Mouse (Mus musculus): ENCODE measurements around the gene St6gal1. TPM values are rescaled to one million over a fixed set of nuclear protein-coding genes. Genes with fewer than 3 reads are reported as not detected.

The St6gal1 gene
- polyA plus RNA-seq, 1 experiment from 2014 or later = 36.2 TPM

DNA sequence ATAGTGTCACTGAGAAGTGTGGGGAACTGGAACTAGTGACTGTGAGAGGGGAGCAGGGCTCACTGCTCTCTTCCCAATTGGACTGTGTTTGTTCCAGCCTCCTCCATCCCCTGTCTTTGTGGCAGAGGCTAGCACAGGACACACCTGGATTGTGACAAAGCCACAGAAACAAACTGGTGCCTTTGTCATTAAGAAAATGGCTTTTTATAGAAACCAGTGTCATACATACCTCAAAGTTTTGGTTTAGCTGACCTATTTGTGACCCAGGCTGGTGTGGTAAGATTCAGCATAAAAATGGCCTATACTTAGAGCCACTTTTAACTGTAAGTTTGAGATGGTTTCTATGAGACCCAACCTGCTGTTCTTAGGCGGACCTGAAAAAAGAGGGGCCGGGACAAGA is 116.7 kb downstream of the St6gal1 start:
- no peaks in the 10 kb centered on the region for H3K4me1 ChIP-seq
- peaks cover 21% of the 10 kb centered on the region; the same call in 1 of the 2 replicates for H3K36me3 ChIP-seq (replicated peaks)
- no peak overlapping the region for H3K9ac ChIP-seq
- H3K4me3 ChIP-seq (replicated peaks) = no peak overlapping the region
- no peaks in the 10 kb centered on the region; the same call in 1 of the 2 replicates for H3K9me3 ChIP-seq
- no peak for ATAC-seq (ENCODE audit: low FRiP score)
- 98% methylated on average over 2 of the region's 2 CpGs for WGBS
- no peak overlapping the region for H3K4me2 ChIP-seq
- no peaks in the 10 kb centered on the region for H3K27me3 ChIP-seq
- no peak overlapping the region for H3K27ac ChIP-seq

DNA sequence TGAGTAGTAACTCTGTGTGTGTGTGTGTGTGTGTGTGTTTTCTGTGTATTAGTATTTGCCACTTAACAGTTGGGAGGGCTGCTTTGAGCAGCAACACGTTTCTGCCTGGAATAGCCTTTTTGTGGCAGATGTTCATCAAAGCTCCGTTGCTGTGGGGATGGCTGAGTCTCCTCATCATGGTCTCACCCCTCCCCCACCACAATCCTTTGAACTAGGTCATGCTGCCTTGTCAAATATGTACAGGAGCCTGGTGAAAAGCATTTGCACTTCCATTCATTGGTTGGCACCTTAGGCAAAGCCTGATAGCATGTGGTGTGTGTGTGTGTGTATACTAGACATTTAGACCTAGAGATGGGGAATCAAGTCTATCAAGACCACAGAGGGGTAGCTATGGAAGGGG is 126.3 kb downstream of the St6gal1 start:
- H3K36me3 ChIP-seq (replicated peaks) = peaks cover 6% of the 10 kb centered on the region
- no peak; the same call in 1 of the 2 replicates for ATAC-seq (ENCODE audit: low FRiP score)

DNA sequence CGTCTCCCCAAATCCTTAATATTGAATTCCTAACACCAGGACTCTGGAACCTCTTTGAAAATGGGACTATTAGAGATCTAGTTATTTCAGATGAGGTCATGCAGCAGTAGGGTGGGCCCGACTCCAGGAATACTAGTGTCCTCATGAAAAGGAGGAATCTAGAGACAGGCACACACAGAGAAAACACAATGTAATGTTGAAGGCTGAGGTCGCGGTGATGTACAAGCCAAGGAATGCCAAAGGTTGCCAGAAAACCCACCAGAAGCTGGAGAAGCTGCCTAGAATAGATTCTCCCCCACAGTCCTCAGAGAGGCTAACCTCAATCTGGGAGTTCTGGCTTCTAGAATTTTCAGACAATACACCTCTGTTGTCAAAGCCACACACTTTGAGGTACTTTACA is 136.5 kb downstream of the St6gal1 start:
- no peak overlapping the region for H3K27ac ChIP-seq
- no peak overlapping the region for H3K4me2 ChIP-seq
- H3K9me3 ChIP-seq = no peaks in the 10 kb centered on the region
- no peak for ATAC-seq (ENCODE audit: low FRiP score)
- H3K27me3 ChIP-seq = no peaks in the 10 kb centered on the region
- 94% methylated on average over 4 of the region's 4 CpGs for WGBS
- no peak overlapping the region for H3K9ac ChIP-seq
- H3K4me1 ChIP-seq = no peaks in the 10 kb centered on the region
- H3K36me3 ChIP-seq (replicated peaks) = peaks cover 15% of the 10 kb centered on the region
- H3K4me3 ChIP-seq (replicated peaks) = no peak overlapping the region

More for the DNA sequence above, 126.3 kb downstream of the St6gal1 start:
- Histone ChIP-seq H3K9me3 (no peaks in the 10 kb centered on the region), H3K4me3 (replicated peaks) (no peak overlapping the region), H3K4me2 (no peak overlapping the region), H3K4me1 (peaks cover 12% of the 10 kb centered on the region), H3K27me3 (no peaks in the 10 kb centered on the region), H3K9ac (no peak overlapping the region), H3K27ac (no peak overlapping the region)
- 25% methylated on average over 2 of the region's 2 CpGs for WGBS

DNA sequence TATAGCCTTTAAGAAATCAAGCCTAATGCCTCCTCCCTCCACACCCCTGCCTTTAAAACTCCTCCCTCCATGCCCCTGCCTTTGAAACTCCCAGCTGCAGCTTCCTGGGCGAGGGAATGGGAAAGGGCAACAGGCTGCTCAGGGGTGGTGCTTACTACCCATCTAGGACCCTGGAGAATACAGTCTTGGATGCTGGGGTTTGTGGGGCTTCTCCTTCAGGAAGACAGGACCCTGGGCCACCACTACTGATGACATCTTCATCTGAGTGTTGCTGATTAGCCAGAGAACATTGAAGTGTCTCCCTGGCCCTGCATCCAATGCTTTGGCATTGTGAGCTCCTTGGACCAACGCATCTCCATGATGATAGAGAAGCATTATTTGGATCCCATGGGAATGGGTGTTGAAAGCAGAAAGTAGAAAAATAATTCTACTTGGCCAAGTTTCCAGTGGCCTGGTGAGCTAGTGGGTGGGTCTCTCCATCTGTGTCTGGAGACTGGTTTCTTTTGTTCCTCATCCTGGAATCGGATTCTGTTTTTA is 137.0 kb downstream of the St6gal1 start:
- H3K4me3 ChIP-seq (replicated peaks) = no peak overlapping the region
- no peak for ATAC-seq (ENCODE audit: low FRiP score)
- H3K4me2 ChIP-seq = no peak overlapping the region
- no peak overlapping the region for H3K9ac ChIP-seq
- WGBS = 83% methylated on average over 3 of the region's 3 CpGs
- H3K27ac ChIP-seq = no peak overlapping the region
- no peaks in the 10 kb centered on the region for H3K27me3 ChIP-seq
- H3K9me3 ChIP-seq = no peaks in the 10 kb centered on the region
- H3K4me1 ChIP-seq = no peaks in the 10 kb centered on the region
- peaks cover 14% of the 10 kb centered on the region; the same call in 1 of the 2 replicates for H3K36me3 ChIP-seq (replicated peaks)

DNA sequence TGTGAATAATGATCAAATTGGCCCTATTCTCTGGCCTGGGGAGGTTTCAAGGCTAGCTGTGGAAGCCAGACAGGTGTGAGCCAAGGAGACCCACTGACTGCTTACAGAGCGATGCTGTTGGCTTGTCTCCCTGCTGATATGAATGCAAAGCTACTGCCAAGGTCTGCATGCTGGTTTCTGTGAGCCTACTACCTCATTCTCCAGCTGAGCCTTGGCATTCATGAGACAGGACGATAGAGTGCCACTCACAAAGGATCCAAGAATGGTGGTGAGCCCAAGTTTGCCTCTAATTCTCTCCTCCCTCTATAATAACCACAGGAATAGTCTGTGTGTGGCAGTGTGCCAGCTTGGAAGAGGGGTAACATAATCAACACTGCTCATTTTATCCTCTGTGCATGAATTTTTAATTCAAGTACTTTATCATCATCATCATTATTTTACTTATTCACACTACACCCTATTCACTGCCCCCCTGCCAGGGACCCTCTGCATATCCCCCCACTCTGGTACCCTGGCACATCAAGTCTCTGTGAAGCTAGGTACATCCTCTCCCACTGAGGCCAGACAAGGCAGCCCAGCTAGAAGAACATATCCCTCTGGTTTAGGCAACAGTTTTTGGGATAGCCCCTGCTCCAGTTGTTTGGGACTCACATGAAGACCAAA is 139.9 kb downstream of the St6gal1 start:
- ATAC-seq (ENCODE audit: low FRiP score) = no peak
- Histone ChIP-seq H3K9me3 (no peaks in the 10 kb centered on the region), H3K9ac (no peak overlapping the region), H3K27ac (no peak overlapping the region), H3K4me3 (replicated peaks) (no peak overlapping the region), H3K4me1 (no peaks in the 10 kb centered on the region), H3K36me3 (replicated peaks) (no peaks in the 10 kb centered on the region), H3K27me3 (no peaks in the 10 kb centered on the region), H3K4me2 (no peak overlapping the region)
- 81% methylated on average over 2 of the region's 2 CpGs for WGBS

DNA sequence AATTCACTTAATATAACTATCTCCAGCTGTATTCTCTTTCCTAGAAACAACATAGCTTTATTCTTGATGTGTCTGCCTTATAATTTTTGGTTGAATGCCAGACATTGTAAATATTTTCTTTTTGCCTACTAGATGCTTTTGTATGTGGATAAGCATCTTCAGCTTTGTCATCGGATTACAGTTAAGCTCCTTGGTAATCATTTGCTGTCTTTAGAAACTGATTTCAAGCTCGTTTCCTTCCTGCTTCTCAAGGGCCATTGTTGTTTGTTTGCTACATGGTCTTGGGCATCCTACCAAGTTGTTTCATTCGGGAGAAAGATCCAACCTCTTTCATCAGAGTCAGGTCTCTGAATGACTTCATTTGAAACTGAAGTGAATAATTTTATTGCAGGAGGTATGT is 144.6 kb downstream of the St6gal1 start:
- ATAC-seq (ENCODE audit: low FRiP score) = no peak
- WGBS = 58% methylated on average over 3 of the region's 3 CpGs
- no peak overlapping the region for H3K27ac ChIP-seq
- H3K27me3 ChIP-seq = no peaks in the 10 kb centered on the region
- H3K4me3 ChIP-seq (replicated peaks) = no peak overlapping the region
- no peaks in the 10 kb centered on the region for H3K4me1 ChIP-seq
- H3K36me3 ChIP-seq (replicated peaks) = no peaks in the 10 kb centered on the region
- H3K9ac ChIP-seq = no peak overlapping the region
- no peak overlapping the region for H3K4me2 ChIP-seq
- no peaks in the 10 kb centered on the region for H3K9me3 ChIP-seq

DNA sequence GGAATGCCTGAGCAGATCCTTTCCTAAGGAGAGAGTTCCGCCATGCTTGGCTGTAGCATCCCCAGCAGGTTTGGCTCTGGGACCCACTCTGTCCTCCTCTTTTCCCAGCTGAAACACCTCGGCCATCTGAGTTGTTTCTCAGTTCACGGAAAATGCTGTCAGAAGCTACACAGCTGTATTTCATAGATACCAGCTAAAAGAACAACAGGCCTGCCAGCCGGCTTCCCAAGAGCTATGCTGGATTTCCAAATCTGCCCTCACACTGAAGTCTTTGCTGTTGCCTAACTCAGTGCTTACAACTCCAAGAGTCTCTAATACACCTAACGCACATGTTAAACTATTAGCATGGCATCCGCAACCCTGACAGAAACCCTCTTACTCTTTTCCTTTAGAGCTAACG is 146.2 kb downstream of the St6gal1 start:
- ATAC-seq (ENCODE audit: low FRiP score) = no peak
- Histone ChIP-seq H3K4me3 (replicated peaks) (no peak overlapping the region), H3K9ac (no peak overlapping the region), H3K9me3 (no peaks in the 10 kb centered on the region), H3K27me3 (no peaks in the 10 kb centered on the region), H3K4me1 (no peaks in the 10 kb centered on the region), H3K36me3 (replicated peaks) (no peaks in the 10 kb centered on the region), H3K4me2 (no peak overlapping the region), H3K27ac (no peak overlapping the region)
- 93% methylated on average over 7 of the region's 7 CpGs for WGBS

DNA sequence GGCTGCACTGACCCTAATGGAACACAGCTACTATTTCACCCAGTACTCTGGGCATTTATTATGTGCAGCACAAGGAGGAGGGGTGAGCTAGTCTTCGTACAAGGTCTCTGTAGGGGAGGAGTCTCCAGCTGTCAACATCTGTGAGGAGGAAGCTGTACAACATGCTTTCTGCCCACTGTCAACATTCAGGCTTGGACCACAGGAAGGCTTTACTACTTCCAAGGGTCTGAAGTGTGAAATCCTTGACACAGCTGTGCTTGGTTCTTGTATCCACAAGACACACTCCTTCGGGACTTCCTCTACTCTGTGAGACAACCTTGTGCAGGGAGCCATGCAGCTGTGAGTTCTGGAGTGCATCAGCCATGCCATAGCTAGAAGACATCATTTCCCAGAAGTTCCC is 147.8 kb downstream of the St6gal1 start:
- Histone ChIP-seq H3K4me2 (no peak overlapping the region), H3K4me3 (replicated peaks) (no peak overlapping the region), H3K36me3 (replicated peaks) (no peaks in the 10 kb centered on the region), H3K9me3 (no peaks in the 10 kb centered on the region), H3K9ac (no peak overlapping the region), H3K27me3 (no peaks in the 10 kb centered on the region), H3K27ac (no peak overlapping the region), H3K4me1 (no peaks in the 10 kb centered on the region)
- 93% methylated on average over 2 of the region's 2 CpGs for WGBS
- ATAC-seq (ENCODE audit: low FRiP score) = no peak

DNA sequence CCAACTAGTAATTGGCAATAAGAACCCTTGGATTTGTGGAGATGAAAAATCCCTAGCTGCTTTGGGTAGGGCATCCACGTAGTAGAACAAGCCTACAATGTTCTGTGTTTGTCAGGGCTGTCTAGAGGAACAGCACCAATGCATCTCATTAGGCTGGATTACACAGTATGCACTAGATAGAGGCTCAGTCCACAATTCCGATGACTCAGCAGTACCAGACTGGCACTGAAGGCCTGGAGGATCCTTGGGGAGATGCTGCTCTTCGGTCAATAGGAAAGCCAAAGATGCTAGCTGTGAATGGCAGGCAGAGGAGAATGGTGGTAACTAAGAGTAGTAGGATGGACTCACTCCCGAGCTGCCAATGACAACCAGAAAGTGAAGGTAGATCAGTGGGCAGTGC is 149.5 kb downstream of the St6gal1 start:
- WGBS = 85% methylated on average over 4 of the region's 4 CpGs
- no peak for ATAC-seq (ENCODE audit: low FRiP score)
- no peaks in the 10 kb centered on the region for H3K9me3 ChIP-seq

DNA sequence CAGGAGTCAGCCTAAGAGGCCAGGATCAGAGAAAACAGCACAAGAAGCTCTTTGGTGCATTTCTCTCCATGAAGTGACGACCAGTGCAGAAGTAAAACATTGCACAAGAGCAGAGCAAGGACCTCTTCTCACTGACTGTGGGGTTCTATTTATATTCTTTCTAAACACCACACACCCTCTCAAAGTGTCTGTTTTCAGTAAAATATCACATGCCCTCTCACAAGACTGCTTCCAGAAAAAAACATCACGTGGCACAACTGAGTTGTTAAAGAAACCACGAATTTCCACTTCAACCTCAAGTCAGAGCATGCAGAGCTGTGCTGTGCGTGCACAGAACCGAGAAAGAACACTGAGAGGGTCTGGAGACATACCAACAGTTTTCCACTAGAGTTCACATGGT is 150.4 kb downstream of the St6gal1 start:
- Histone ChIP-seq H3K4me3 (replicated peaks) (no peak overlapping the region), H3K9me3 (no peaks in the 10 kb centered on the region), H3K27ac (no peak overlapping the region), H3K36me3 (replicated peaks) (no peaks in the 10 kb centered on the region), H3K4me2 (no peak overlapping the region), H3K4me1 (no peaks in the 10 kb centered on the region), H3K9ac (no peak overlapping the region), H3K27me3 (no peaks in the 10 kb centered on the region)
- 80% methylated on average over 5 of the region's 5 CpGs for WGBS
- no peak for ATAC-seq (ENCODE audit: low FRiP score)

More for the DNA sequence above, 149.5 kb downstream of the St6gal1 start:
- Histone ChIP-seq H3K4me1 (no peaks in the 10 kb centered on the region), H3K27me3 (no peaks in the 10 kb centered on the region), H3K27ac (no peak overlapping the region), H3K4me3 (replicated peaks) (no peak overlapping the region), H3K9ac (no peak overlapping the region), H3K36me3 (replicated peaks) (no peaks in the 10 kb centered on the region), H3K4me2 (no peak overlapping the region)

DNA sequence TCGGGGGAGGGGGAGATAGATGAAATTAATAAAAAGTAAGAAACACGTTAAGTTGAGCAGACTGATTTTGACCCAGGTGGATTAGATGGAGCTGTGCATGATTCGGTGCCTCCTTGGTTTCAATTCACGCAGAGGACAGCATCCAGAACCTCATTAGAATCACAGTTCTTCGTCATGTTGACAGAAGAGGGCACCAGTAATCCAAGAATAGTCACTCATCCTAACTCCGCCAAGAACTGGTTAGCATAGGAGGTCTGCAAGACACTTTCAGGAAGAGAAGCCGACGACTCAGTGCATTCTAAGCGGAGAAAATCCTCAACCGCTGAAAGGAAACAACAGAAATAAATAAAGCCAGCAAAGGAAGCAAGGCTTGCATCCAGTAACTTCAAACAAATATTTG is 151.6 kb downstream of the St6gal1 start:
- Histone ChIP-seq H3K4me3 (replicated peaks) (no peak overlapping the region), H3K27me3 (no peaks in the 10 kb centered on the region), H3K9ac (no peak overlapping the region), H3K4me1 (no peaks in the 10 kb centered on the region), H3K9me3 (no peaks in the 10 kb centered on the region), H3K4me2 (no peak overlapping the region), H3K27ac (no peak overlapping the region), H3K36me3 (replicated peaks) (no peaks in the 10 kb centered on the region)
- no peak for ATAC-seq (ENCODE audit: low FRiP score)
- WGBS = 67% methylated on average over 10 of the region's 10 CpGs

DNA sequence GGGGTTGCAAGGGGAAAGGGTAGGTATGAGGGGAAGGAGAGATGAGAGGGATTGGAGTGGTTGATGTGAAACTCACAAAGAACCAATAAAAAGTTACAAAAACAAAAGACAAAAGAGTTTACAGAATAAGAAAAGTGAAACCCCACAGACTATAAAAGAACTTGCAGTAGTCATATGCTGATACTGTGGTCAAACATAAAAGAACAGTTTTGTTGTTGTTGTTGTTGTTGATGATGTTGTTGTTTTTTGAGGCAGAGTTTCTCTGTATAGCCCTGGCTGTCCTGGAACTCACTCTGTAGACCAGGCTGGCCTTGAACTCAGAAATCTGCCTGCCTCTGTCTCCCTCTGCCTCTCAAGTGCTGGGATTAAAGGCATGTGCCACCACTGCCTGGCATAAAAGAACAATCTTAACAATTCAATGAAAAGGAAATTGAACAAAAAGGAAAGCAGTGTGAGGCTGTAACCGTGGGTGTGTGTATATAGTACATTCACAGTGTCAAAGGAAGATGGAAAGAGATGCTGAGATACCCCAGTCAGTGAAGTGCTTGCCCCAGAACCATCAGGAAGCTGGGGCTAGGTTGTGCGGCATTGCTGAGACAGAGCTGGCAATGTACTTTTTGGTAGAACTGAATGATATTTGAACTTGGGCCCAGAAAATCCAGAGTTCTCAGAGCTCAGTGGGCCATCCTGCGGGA is 155.1 kb downstream of the St6gal1 start:
- ATAC-seq (ENCODE audit: low FRiP score) = no peak
- Histone ChIP-seq H3K9ac (no peak overlapping the region), H3K27me3 (no peaks in the 10 kb centered on the region), H3K4me2 (no peak overlapping the region), H3K27ac (no peak overlapping the region), H3K4me3 (replicated peaks) (no peak overlapping the region), H3K36me3 (replicated peaks) (no peaks in the 10 kb centered on the region), H3K4me1 (no peaks in the 10 kb centered on the region), H3K9me3 (no peaks in the 10 kb centered on the region)
- 76% methylated on average over 3 of the region's 3 CpGs for WGBS

DNA sequence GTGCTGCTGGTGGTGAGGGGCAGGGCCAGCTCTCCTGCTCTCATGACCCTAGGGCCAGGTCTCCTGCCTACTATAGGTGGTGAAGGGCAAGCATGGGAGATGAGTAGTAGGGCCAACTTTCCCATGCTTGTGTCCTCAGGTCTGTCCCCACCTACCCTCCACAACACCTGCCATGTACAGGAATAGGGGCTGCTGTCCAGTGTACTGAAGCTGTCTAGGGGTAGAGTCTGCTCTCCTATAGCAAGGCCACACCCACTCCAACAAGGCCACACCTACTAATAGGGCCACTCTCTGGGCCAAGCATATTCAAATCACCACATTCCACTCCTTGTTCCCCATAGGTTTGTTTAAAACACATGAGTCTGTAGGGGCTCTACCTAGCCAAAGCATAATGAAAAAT is 159.8 kb downstream of the St6gal1 start:
- Histone ChIP-seq H3K27me3 (no peaks in the 10 kb centered on the region), H3K36me3 (replicated peaks) (no peaks in the 10 kb centered on the region), H3K9me3 (no peaks in the 10 kb centered on the region), H3K4me3 (replicated peaks) (no peak overlapping the region), H3K27ac (no peak overlapping the region), H3K9ac (no peak overlapping the region), H3K4me2 (no peak overlapping the region), H3K4me1 (no peaks in the 10 kb centered on the region)
- no peak for ATAC-seq (ENCODE audit: low FRiP score)
